Mouse (Mus musculus) heart, embryonic 12.5 days (tissue): ENCODE results near the gene Trmo. TPM values are rescaled to one million over a fixed set of nuclear protein-coding genes. Genes with fewer than 3 reads are reported as not detected.

ENCODE experiments used
- ATAC-seq: fragments of 200-750 bp; cut with Nextera tagmentation; 2 replicates; pipeline ENCODE4 v1.8.0; 2017; ENCODE audit warnings: moderate TSS enrichment, moderate library complexity; ENCODE audit not compliant: insufficient number of reproducible peaks, low FRiP score
- H3K27ac ChIP-seq: fragments of 300-500 bp; sonication (generic); 2 replicates; pipeline ENCODE4 v1.5.1; 2016; ENCODE audit warnings: mild to moderate bottlenecking, moderate library complexity; ENCODE audit not compliant: poor library complexity, severe bottlenecking
- H3K27me3 ChIP-seq: fragments of 300-500 bp; sonication (generic); replicated peaks from 2 replicates; pipeline ENCODE4 v1.6.1; 2016; ENCODE audit warnings: mild to moderate bottlenecking, moderate library complexity
- H3K36me3 ChIP-seq: fragments of 300-500 bp; sonication (generic); 2 replicates; pipeline ENCODE4 v1.6.1; 2016; ENCODE audit warnings: mild to moderate bottlenecking, moderate library complexity
- H3K4me1 ChIP-seq: fragments of 300-500 bp; sonication (generic); replicated peaks from 2 replicates; pipeline ENCODE4 v1.6.1; 2016; ENCODE audit warnings: mild to moderate bottlenecking
- H3K4me2 ChIP-seq: fragments of 300-500 bp; sonication (generic); 2 replicates; pipeline ENCODE4 v1.6.1; 2016; ENCODE audit warnings: mild to moderate bottlenecking, moderate library complexity
- H3K4me3 ChIP-seq: fragments of 300-500 bp; sonication (generic); 2 replicates; pipeline ENCODE4 v1.5.1; 2016; ENCODE audit warnings: mild to moderate bottlenecking
- H3K9ac ChIP-seq: fragments of 300-500 bp; sonication (generic); 2 replicates; pipeline ENCODE4 v1.6.1; 2016; ENCODE audit warnings: mild to moderate bottlenecking, moderate library complexity
- H3K9me3 ChIP-seq: fragments of 300-500 bp; sonication (generic); replicated peaks from 2 replicates; pipeline ENCODE4 v1.6.1; 2016; ENCODE audit warnings: mild to moderate bottlenecking, moderate library complexity
- WGBS: fragments of 180-500 bp; shearing (Covaris S2); methylation state at CpG from one replicate; pipeline ENCODE4 v1.1.7; 2016; 5-methylcytosine and 5-hydroxymethylcytosine counted together
- polyA plus RNA-seq: library from polyadenylated mRNA; unstranded; fragments of >200 nt; fragmentation: Nextera tagmentation; extraction: Ambion mirVana; gene quantifications from 2 replicates; pipeline ENCODE4 v1.2.1, GENCODE M21; 2016

Trmo gene
- polyA plus RNA-seq, 1 experiment from 2014 or later = 8.7 TPM

DNA sequence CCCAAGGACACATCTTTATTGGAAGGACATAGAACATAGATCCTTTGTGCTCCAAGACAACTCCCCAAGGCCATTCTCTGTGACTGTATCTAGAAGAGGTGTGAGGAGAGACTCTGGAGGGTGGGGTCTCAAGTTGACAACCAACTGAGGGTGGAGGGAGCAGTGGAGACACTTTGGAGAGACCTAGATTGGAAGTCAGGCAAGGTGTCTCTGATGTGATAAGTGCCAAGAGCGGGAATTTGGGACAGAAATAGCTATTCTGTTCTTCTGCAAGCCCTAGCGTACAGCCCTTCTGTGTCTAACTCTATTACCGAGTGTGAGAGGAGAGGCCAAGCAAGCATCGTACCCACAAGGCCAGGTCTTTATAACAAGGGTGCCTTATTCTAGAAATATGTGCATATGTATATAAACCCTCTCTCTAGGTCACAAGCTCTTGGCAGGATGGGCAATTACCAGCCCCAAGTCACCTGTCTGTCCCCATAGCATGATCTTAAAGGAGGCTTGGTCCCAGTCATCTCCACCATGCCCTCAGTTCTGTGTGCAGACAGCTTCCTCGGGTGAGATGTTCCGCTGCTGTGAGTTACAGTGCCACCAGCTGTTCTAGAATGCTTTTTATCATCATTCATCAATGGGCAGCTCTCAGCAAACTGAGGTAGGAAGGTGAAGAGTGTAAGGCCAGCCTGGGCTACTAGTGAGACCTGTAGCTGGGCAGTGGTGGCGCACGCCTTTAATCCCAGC, 17.9 kb upstream of the Trmo start:
- Histone ChIP-seq H3K36me3 (no peaks in the 10 kb centered on the region), H3K9me3 (no peaks in the 10 kb centered on the region), H3K4me1 (no peaks in the 10 kb centered on the region), H3K27me3 (no peaks in the 10 kb centered on the region), H3K9ac (no peak overlapping the region), H3K27ac (no peak overlapping the region), H3K4me3 (no peak overlapping the region), H3K4me2 (no peak overlapping the region)
- WGBS = 68% methylated on average over 8 of the region's 8 CpGs
- ATAC-seq = peak; percentile 26; the same call in 1 of the 2 replicates

- 0 out of 2 replicates have a peak overlapping the region, but pooled peaks have one; percentile 7 for H3K27ac ChIP-seq
- no peak overlapping the region for H3K4me3 ChIP-seq
- no peaks in the 10 kb centered on the region for H3K27me3 ChIP-seq
- H3K9me3 ChIP-seq = no peaks in the 10 kb centered on the region
- H3K9ac ChIP-seq = no peak overlapping the region
- 65% methylated on average over 6 of the region's 6 CpGs for WGBS
- peak overlapping the region; percentile 11; the same call in 1 of the 2 replicates for H3K4me2 ChIP-seq
- no peaks in the 10 kb centered on the region for H3K36me3 ChIP-seq
- no peaks in the 10 kb centered on the region for H3K4me1 ChIP-seq
- ATAC-seq = peak; percentile 76
These were observed 15.0 kb upstream of the Trmo start for GRCm38 (mm10) chr4:46404042-46404795.

DNA sequence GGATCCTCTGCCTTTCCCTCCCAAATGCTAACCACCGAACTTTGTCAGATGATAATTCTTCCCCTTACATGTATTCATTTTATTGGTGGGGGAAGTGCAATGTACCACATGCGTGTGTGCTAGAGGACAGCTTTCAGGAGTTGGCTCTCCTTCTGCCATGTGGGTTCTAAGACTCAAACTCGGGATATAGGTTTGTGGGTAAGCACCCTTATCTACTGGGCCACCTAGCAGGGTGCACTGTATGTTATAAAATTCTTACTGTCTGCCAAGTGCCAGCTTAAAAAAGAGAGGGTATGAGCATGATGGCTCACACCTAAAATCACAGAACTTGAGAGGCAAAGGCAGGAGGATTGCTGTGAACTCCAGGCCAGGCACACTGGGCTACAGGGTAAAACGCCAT, 9.6 kb upstream of the Trmo start:
- H3K27ac ChIP-seq = no peak overlapping the region
- H3K4me2 ChIP-seq = peak overlapping the region; percentile 17; the same call in 1 of the 2 replicates
- no peak overlapping the region for H3K9ac ChIP-seq
- no peak for ATAC-seq
- no peaks in the 10 kb centered on the region for H3K36me3 ChIP-seq
- H3K27me3 ChIP-seq = no peaks in the 10 kb centered on the region; the same call in 1 of the 2 replicates
- WGBS = 72% methylated on average over 4 of the region's 4 CpGs
- no peak overlapping the region for H3K4me3 ChIP-seq
- no peaks in the 10 kb centered on the region for H3K4me1 ChIP-seq
- H3K9me3 ChIP-seq = no peaks in the 10 kb centered on the region

DNA sequence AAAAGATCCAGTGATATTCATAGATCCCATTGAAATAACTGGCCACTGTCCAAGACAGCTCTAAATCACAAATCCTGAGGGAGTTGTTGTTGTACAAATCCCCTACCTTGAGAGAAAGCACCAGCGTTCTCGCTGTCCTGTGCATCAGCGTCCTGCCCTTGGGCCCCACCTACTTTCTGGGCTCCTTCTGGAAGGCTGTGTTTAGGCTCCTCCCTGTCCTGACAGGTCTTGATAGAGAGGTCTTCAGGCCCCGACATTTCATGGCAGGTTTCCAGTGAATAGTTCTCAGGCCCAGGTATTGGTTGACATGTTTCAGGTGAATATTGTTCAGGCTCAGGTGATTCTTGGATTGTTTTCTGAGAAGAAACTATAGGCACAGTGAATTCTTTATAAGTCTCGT, 6.5 kb upstream of the Trmo start:
- no peaks in the 10 kb centered on the region for H3K36me3 ChIP-seq
- H3K4me2 ChIP-seq = no peak overlapping the region
- no peak overlapping the region for H3K4me3 ChIP-seq
- H3K9ac ChIP-seq = no peak overlapping the region
- H3K27ac ChIP-seq = no peak overlapping the region
- H3K4me1 ChIP-seq = no peaks in the 10 kb centered on the region
- H3K9me3 ChIP-seq = no peaks in the 10 kb centered on the region
- peak; percentile 77 for ATAC-seq
- 29% methylated on average over 5 of the region's 5 CpGs for WGBS
- H3K27me3 ChIP-seq = no peaks in the 10 kb centered on the region; the same call in none of the 2 replicates

DNA sequence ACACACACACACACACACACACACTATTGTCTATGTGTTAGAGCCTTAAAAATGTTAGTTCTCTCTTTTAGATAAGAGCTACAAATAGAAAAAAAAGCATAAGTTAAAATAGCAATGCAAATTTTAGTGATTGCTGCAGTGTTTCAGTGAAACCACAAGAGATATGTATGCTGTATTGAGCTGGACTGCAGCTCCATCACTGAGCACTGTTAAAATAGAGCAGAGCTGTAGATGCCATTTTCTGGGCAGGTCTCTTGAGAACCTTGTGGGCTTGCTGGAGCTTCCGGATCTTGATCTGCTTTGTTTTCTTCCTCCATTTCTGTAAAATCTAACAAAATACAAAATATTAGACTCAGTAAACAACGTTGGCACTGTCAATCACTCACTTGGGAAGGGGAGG, 5.2 kb upstream of the Trmo start:
- Histone ChIP-seq H3K9me3 (no peaks in the 10 kb centered on the region), H3K4me3 (no peak overlapping the region), H3K27me3 (no peaks in the 10 kb centered on the region; the same call in none of the 2 replicates), H3K27ac (no peak overlapping the region), H3K9ac (no peak overlapping the region), H3K36me3 (no peaks in the 10 kb centered on the region), H3K4me2 (no peak overlapping the region), H3K4me1 (no peaks in the 10 kb centered on the region)
- WGBS = 79% methylated on average over 2 of the region's 2 CpGs
- ATAC-seq = no peak

DNA sequence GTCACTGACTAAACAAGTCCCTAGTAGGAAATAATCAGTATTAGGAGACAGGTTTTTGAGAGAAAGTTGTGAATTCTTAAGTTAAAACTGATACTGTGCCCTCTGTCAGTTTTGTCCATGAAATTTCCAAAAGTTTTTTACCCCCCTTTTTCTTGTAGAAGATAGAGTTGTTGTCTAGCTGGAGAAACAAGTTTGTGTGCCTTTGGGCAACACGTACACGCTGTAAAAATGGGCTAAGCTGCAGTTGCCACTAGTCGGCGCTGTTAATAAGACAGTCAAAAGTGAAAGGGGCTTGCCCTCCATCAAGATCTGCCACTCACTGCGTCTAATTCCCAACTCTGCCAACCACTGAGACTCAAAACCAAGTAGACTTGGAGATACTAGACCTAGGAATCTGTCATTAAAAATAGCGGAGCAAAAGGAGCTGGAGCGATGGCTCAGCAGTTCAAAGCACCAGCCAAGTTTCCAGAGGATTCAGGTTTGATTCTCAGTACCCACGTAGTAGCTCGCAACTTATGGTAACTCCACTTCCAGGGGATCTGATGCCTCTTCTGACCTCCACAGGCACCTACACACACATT, 1.2 kb upstream of the Trmo start:
- no peak for ATAC-seq
- 23% methylated on average over 9 of the region's 9 CpGs for WGBS
- Histone ChIP-seq H3K27ac (peak overlapping the region; percentile 97; the same call in 1 of the 2 replicates), H3K9ac (no peak overlapping the region), H3K36me3 (peaks cover 12% of the 10 kb centered on the region), H3K4me2 (peak overlapping the region; percentile 49), H3K4me3 (peak overlapping the region; percentile 57; the same call in 1 of the 2 replicates), H3K27me3 (no peaks in the 10 kb centered on the region; the same call in none of the 2 replicates), H3K4me1 (0 out of 2 replicates have a peak, but pooled peaks cover 2% of the 10 kb centered on the region), H3K9me3 (no peaks in the 10 kb centered on the region)

DNA sequence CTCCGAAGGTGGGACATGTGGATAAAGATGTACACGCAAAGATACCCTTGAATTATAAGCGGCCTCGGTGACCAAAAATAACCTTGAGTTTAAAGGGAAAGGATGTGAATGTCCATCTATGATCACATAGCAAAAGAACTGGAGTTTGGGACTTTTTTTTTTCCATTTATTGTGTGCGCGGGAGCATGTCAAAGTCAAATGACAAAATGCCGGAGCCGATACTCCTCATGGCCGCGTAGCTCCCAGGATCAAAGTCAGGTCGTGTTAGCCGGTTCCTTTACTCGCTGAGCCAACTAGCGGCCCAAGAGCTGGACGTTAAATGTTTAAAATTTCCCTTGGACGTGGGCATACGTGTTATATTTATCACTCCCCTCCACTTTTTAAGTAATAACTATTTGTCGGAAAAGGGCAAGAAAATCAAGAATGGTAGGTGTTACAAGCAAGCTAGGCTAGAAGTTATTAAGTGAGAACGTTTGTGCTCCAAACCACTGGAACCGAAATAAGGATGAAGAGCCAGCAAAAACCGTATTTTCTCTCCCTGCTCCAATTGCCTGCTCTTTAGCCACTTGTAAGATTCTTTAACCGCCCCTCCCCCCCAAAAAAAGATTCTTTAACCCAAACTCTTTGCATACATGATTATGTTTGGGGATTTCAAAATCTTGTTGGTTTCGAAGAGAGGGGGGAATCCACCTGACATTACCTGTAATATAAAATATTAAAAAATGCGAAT, 540 bp upstream of the Trmo start:
- peak overlapping the region; percentile 59 for H3K4me2 ChIP-seq
- peak overlapping the region; percentile 97 for H3K27ac ChIP-seq
- no peaks in the 10 kb centered on the region for H3K9me3 ChIP-seq
- WGBS = 2% methylated on average over 24 of the region's 24 CpGs
- H3K36me3 ChIP-seq = peaks cover 19% of the 10 kb centered on the region
- ATAC-seq = no peak
- peak overlapping the region; percentile 92 for H3K9ac ChIP-seq
- H3K27me3 ChIP-seq = no peaks in the 10 kb centered on the region; the same call in none of the 2 replicates
- H3K4me3 ChIP-seq = peak overlapping the region; percentile 57
- H3K4me1 ChIP-seq = 0 out of 2 replicates have a peak, but pooled peaks cover 2% of the 10 kb centered on the region

GRCm38 (mm10) chr4:46388556-46388955, 681 bp downstream of the Trmo start:
- 27% methylated on average over 5 of the region's 5 CpGs for WGBS
- Histone ChIP-seq H3K27ac (no peak overlapping the region), H3K4me1 (0 out of 2 replicates have a peak, but pooled peaks cover 2% of the 10 kb centered on the region), H3K36me3 (peaks cover 29% of the 10 kb centered on the region), H3K9ac (no peak overlapping the region), H3K27me3 (no peaks in the 10 kb centered on the region; the same call in none of the 2 replicates), H3K9me3 (no peaks in the 10 kb centered on the region), H3K4me3 (peak overlapping the region; percentile 57), H3K4me2 (peak overlapping the region; percentile 59)
- no peak for ATAC-seq

DNA sequence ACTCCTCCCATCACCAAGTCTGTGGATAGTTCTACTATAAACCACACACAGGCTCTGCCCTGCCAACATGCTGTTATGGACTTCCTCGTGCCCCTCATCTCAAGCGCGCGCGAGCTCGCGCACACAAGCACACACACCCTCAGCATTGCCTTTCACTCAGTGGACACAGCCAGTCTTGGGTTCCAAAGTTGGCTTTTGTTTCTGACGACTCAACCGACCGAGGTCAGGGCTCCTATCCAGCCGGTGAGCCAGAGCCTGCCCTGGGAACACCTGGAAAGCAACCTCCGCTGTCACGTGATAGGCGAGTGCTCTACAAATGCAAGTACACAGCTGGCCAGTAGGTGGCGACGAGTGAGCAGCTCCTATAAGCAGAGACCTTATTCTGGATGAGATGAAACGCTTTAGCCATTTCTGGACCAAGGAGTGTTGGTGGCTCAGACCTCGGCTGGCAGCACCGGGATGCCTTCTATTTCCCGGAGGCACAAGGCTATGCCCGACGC, 14.3 kb downstream of the Trmo start:
- no peaks in the 10 kb centered on the region for H3K27me3 ChIP-seq
- H3K9ac ChIP-seq = 0 out of 2 replicates have a peak overlapping the region, but pooled peaks have one; percentile 48
- no peak overlapping the region for H3K27ac ChIP-seq
- H3K4me1 ChIP-seq = peaks cover 21% of the 10 kb centered on the region
- H3K4me2 ChIP-seq = peak overlapping the region; percentile 79
- H3K36me3 ChIP-seq = peaks cover 40% of the 10 kb centered on the region
- peak; percentile 58 for ATAC-seq
- 18% methylated on average over 22 of the region's 22 CpGs for WGBS
- H3K9me3 ChIP-seq = no peaks in the 10 kb centered on the region
- H3K4me3 ChIP-seq = peak overlapping the region; percentile 46

GRCm38 (mm10) chr4:46374455-46374854, 14.8 kb downstream of the Trmo start:
- Histone ChIP-seq H3K4me1 (peaks cover 21% of the 10 kb centered on the region), H3K9me3 (no peaks in the 10 kb centered on the region), H3K27ac (no peak overlapping the region), H3K4me2 (peak overlapping the region; percentile 79), H3K36me3 (peaks cover 36% of the 10 kb centered on the region), H3K4me3 (peak overlapping the region; percentile 46), H3K27me3 (peaks cover under 1% of the 10 kb centered on the region; the same call in 1 of the 2 replicates), H3K9ac (0 out of 2 replicates have a peak overlapping the region, but pooled peaks have one; percentile 48)
- 52% methylated on average over 6 of the region's 6 CpGs for WGBS
- ATAC-seq = no peak
